Mouse (Mus musculus): ENCODE measurements at regions not wholly inside any gene's neighbourhood (a gene's known extent, or its start where the extent isn't known, plus 50 kb on each side); places are given as distances from the start of the nearest gene placed in this dataset.

- TF ChIP-seq CTCF (IDR thresholded peaks at IDR 0.05; ENCODE audit: borderline replicate concordance, insufficient read depth, low read depth, low read length) (no peak), POLR2A (IDR thresholded peaks at IDR 0.05; ENCODE audit: borderline replicate concordance, insufficient read depth, low read length) (no peak)
Measured at GRCm38 (mm10) chr13:111960036-111960435, 151.2 kb upstream of the Map3k1 start.

Measured in cerebellum, adult 2 months (tissue).